Mouse (Mus musculus) megakaryocyte, embryonic 14.5 days (primary cell): ENCODE measurements around the gene Uqcrq. TPM values are rescaled to one million over a fixed set of nuclear protein-coding genes. Genes with fewer than 3 reads are reported as not detected.

Source experiments
- H3K27me3 ChIP-seq: replicated peaks from 2 replicates; pipeline ENCODE3; 2012; ENCODE audit warnings: inconsistent platforms
- H3K36me3 ChIP-seq: replicated peaks from 2 replicates; pipeline ENCODE3; 2012; ENCODE audit warnings: low read length, inconsistent platforms, mixed read lengths
- H3K4me1 ChIP-seq: 2 replicates; pipeline ENCODE4 v1.6.1; 2012; ENCODE audit warnings: inconsistent platforms
- H3K4me3 ChIP-seq: replicated peaks from 2 replicates; pipeline ENCODE3; 2012; ENCODE audit warnings: moderate library complexity, mild to moderate bottlenecking, inconsistent platforms
- H3K9me3 ChIP-seq: 2 replicates; pipeline ENCODE4 v1.6.1; 2012; ENCODE audit warnings: inconsistent platforms
- FLI1 ChIP-seq: IDR thresholded peaks from 2 replicates; pipeline ENCODE4 v1.6.1; 2012; ENCODE audit warnings: low read length, inconsistent platforms, mixed read lengths
- GATA1 ChIP-seq: IDR thresholded peaks from 3 replicates; pipeline ENCODE4 v1.6.1; 2012; ENCODE audit warnings: mixed read lengths, low read length, inconsistent platforms, borderline replicate concordance
- polyA plus RNA-seq: library from polyadenylated mRNA; stranded (reverse); fragments of >175 nt; gene quantifications from 2 replicates; pipeline ENCODE4 v1.2.3, GENCODE M21; 2012; ENCODE audit warnings: low replicate concordance; ENCODE audit not compliant: insufficient read depth

Gene Uqcrq
- polyA plus RNA-seq, 1 experiment, result 161 TPM

- H3K27me3 ChIP-seq, result no peaks in the 10 kb centered on the region
- H3K4me1 ChIP-seq, result peaks cover 26% of the 10 kb centered on the region
- no peaks in the 10 kb centered on the region for H3K9me3 ChIP-seq
- TF ChIP-seq FLI1 (no peak), GATA1 (no peak)
- no peak overlapping the region for H3K4me3 ChIP-seq
- peaks cover 82% of the 10 kb centered on the region for H3K36me3 ChIP-seq
These were observed 5.8 kb downstream of the Uqcrq start for GRCm38 (mm10) chr11:53424826-53425225.

GRCm38 (mm10) chr11:53423036-53423435 lies 7.6 kb downstream of the Uqcrq start, which contains the start of gene Leap2:
Gene Leap2 (minus strand): TSS chr11:53423170.
- Histone ChIP-seq H3K4me3 (no peak within 1 kb of the TSS), H3K36me3 (peaks cover 88% of the 10 kb centered on the region), H3K4me1 (peaks cover 14% of the 10 kb centered on the region), H3K9me3 (no peaks in the 10 kb centered on the region), H3K27me3 (no peaks in the 10 kb centered on the region)
- TF ChIP-seq GATA1 (no peak), FLI1 (no peak)

GRCm38 (mm10) chr11:53418048-53418447 lies 12.6 kb downstream of the Uqcrq start:
- H3K4me3 ChIP-seq, result no peak overlapping the region
- H3K4me1 ChIP-seq, result peaks cover 1% of the 10 kb centered on the region; the same call in 1 of the 2 replicates
- H3K9me3 ChIP-seq, result no peaks in the 10 kb centered on the region
- H3K27me3 ChIP-seq, result no peaks in the 10 kb centered on the region
- TF ChIP-seq GATA1 (no peak), FLI1 (no peak)
- H3K36me3 ChIP-seq, result peaks cover 99% of the 10 kb centered on the region

GRCm38 (mm10) chr11:53413871-53414270 lies 16.8 kb downstream of the Uqcrq start:
- H3K36me3 ChIP-seq, result peaks cover 100% of the 10 kb centered on the region
- no peak overlapping the region for H3K4me3 ChIP-seq
- H3K27me3 ChIP-seq, result no peaks in the 10 kb centered on the region
- TF ChIP-seq FLI1 (no peak), GATA1 (no peak)
- no peaks in the 10 kb centered on the region for H3K9me3 ChIP-seq
- peaks cover 4% of the 10 kb centered on the region; the same call in 1 of the 2 replicates for H3K4me1 ChIP-seq

GRCm38 (mm10) chr11:53411738-53412137 lies 18.9 kb downstream of the Uqcrq start:
- Histone ChIP-seq H3K4me3 (no peak overlapping the region), H3K9me3 (no peaks in the 10 kb centered on the region), H3K36me3 (peaks cover 97% of the 10 kb centered on the region), H3K27me3 (no peaks in the 10 kb centered on the region), H3K4me1 (peaks cover 4% of the 10 kb centered on the region; the same call in 1 of the 2 replicates)
- TF ChIP-seq FLI1 (no peak), GATA1 (no peak)

GRCm38 (mm10) chr11:53403638-53404037 lies 27.0 kb downstream of the Uqcrq start:
- peaks cover 90% of the 10 kb centered on the region for H3K36me3 ChIP-seq
- TF ChIP-seq FLI1, result no peak
- no peak for TF ChIP-seq GATA1
- no peak overlapping the region for H3K4me3 ChIP-seq
- no peaks in the 10 kb centered on the region for H3K27me3 ChIP-seq
- H3K4me1 ChIP-seq, result peaks cover 20% of the 10 kb centered on the region
- H3K9me3 ChIP-seq, result no peaks in the 10 kb centered on the region

GRCm38 (mm10) chr11:53393856-53394255 lies 36.8 kb downstream of the Uqcrq start:
- Histone ChIP-seq H3K9me3 (no peaks in the 10 kb centered on the region), H3K4me3 (no peak overlapping the region), H3K27me3 (no peaks in the 10 kb centered on the region), H3K36me3 (peaks cover 85% of the 10 kb centered on the region), H3K4me1 (peaks cover 27% of the 10 kb centered on the region)
- no peak for TF ChIP-seq FLI1
- no peak for TF ChIP-seq GATA1

GRCm38 (mm10) chr11:53383758-53384428 lies 46.7 kb downstream of the Uqcrq start:
- no peak overlapping the region for H3K4me3 ChIP-seq
- peaks cover 41% of the 10 kb centered on the region for H3K4me1 ChIP-seq
- no peaks in the 10 kb centered on the region for H3K9me3 ChIP-seq
- H3K36me3 ChIP-seq, result peaks cover 88% of the 10 kb centered on the region
- H3K27me3 ChIP-seq, result no peaks in the 10 kb centered on the region
- TF ChIP-seq GATA1, result no peak
- TF ChIP-seq FLI1, result no peak

GRCm38 (mm10) chr11:53378918-53379317 lies 51.7 kb downstream of the Uqcrq start:
- H3K27me3 ChIP-seq, result no peaks in the 10 kb centered on the region
- TF ChIP-seq FLI1 (no peak), GATA1 (no peak)
- no peaks in the 10 kb centered on the region for H3K9me3 ChIP-seq
- H3K4me1 ChIP-seq, result peaks cover 78% of the 10 kb centered on the region
- H3K36me3 ChIP-seq, result peaks cover 87% of the 10 kb centered on the region
- peak overlapping the region; percentile 64 for H3K4me3 ChIP-seq

Other genes starting within 250 kb of the Uqcrq start
- 16.7 and 34.7 TPM in 2 replicates for gene Hspa4, start 130.4 kb downstream of the Uqcrq start, polyA plus RNA-seq
- 1.5 and 1.9 TPM in 2 replicates for gene Zcchc10, start 106.2 kb downstream of the Uqcrq start, polyA plus RNA-seq
- 1.2 and 2.3 TPM in 2 replicates for gene Aff4, start 80.0 kb downstream of the Uqcrq start, polyA plus RNA-seq
- not detected in 2 replicates for gene Leap2, start 7.7 kb downstream of the Uqcrq start, polyA plus RNA-seq
- gene Gdf9, start 192 bp upstream of the Uqcrq start, polyA plus RNA-seq, result 0.77 TPM in 1 of 2 replicates, not detected in the other
- gene Gm10447, start 26.3 kb upstream of the Uqcrq start, polyA plus RNA-seq, result not detected in 2 replicates
- gene Shroom1, start 26.4 kb upstream of the Uqcrq start, polyA plus RNA-seq, result 0.07 TPM in 1 of 2 replicates, not detected in the other
- gene Gm9837, start 39.6 kb upstream of the Uqcrq start, polyA plus RNA-seq, result not detected in 2 replicates
- not detected in 2 replicates for gene Gm9945, start 49.3 kb upstream of the Uqcrq start, polyA plus RNA-seq
- not detected in 2 replicates for gene Sowaha, start 49.4 kb upstream of the Uqcrq start, polyA plus RNA-seq
- gene Sept8, start 88.4 kb upstream of the Uqcrq start, polyA plus RNA-seq, result 13.7 and 26.6 TPM in 2 replicates
- gene Kif3a, start 136.5 kb upstream of the Uqcrq start, polyA plus RNA-seq, result 1.6 and 5.8 TPM in 2 replicates
- not detected in 2 replicates for gene Il4, start 187.8 kb upstream of the Uqcrq start, polyA plus RNA-seq
- 0.17 TPM in 1 of 2 replicates, not detected in the other for gene Il13, start 203.9 kb upstream of the Uqcrq start, polyA plus RNA-seq